Mouse (Mus musculus) liver, adult (tissue): ENCODE measurements around the gene Pfn1.

Experiments used
- GATA4 ChIP-seq: IDR thresholded peaks from 2 replicates; pipeline ENCODE4 v1.6.1; 2014; ENCODE audit warnings: mild to moderate bottlenecking, low read length; ENCODE audit not compliant: insufficient replicate concordance

Pfn1 gene

DNA sequence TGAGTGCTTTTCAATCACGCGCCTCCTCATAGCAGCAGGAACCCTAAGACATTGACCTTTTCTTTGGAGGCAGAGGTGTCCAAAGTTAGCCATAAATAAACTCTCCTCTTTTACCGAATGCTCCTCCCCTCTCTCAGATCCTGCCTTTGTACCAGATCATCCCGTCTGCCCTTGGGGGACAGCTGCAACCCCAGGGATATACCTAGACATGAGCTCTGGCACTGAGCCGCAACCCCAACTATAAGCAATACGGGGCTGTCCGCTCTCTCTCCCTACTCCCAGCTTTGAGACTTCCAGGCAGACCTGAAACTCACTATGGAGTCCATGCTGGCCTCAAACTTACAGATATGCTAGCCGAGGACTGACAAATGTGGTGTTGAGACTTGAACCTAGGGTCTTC is 12.2 kb upstream of the Pfn1 start:
- no peak for TF ChIP-seq GATA4

DNA sequence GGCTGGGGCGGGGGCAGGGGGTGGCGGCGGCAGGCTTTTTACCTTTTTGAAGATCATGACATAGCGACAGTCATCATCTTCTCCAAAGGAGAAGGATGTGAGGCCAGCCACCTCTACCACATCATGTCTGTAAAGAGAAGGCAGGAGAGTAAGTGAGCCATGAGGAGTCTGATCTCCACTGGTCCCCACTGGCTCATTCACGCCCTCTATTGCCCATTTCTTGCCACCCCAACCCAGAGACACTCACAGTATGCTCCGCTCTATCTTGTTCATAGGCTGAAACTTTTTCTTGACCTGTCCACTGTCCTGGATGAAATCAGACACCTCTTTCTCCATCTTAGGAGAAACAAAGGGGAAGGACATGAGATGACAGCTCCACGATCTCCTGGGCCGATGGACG is 10.3 kb upstream of the Pfn1 start:
- TF ChIP-seq GATA4, result no peak

DNA sequence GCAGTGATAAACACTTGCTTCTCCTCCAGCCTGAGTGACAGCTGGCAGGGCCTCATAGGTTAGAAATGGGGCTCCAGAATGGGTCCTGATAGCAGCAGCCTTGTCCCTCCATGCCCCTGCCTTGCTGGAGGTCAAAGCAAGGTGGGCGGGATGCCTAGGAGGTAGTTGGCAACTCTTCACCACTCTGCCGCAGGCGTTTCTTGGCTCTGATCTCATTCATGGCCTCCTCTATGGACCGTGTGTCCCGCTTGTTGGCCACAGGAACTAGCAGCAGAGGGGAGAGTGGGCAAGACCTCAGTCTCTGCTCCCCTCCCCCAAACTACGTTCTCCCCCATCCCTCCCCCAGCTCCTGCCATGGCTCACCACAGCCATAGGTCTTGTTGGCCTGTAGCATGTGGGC is 9.5 kb upstream of the Pfn1 start:
- TF ChIP-seq GATA4, result no peak

DNA sequence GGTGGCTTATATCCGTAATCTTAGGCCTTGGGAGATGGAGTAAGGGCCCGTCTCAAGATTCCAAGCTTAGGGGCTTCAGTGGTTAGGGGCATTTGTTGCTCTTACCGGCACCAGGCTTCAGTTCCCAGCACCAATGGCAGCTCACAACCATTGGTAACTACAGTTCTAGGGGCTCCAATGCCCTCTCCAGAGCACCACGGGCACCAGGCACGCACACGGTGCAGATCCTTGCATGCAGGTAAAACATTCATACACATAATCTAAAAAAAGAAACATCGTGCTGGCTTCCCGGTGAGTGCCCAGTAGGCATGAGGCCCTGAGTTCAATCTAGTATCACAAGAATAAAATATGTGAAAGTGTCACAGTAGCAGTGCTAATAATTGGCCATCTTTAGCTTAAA is 8.7 kb upstream of the Pfn1 start:
- TF ChIP-seq GATA4, result no peak

DNA sequence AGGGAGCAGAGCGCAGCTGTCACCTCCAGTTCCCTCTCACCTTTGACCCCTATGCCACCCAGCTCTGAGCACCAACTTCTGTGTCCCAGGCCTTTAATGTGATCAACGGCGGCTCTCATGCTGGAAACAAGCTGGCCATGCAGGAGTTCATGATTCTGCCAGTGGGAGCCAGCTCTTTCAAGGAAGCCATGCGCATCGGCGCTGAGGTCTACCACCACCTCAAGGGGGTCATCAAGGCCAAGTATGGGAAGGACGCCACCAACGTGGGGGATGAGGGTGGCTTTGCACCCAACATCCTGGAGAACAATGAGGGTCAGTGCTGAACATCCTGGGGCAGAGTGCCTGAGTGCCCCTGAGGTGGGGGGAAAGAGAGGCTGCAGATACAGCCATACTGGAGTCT is 6.1 kb upstream of the Pfn1 start:
- no peak for TF ChIP-seq GATA4

DNA sequence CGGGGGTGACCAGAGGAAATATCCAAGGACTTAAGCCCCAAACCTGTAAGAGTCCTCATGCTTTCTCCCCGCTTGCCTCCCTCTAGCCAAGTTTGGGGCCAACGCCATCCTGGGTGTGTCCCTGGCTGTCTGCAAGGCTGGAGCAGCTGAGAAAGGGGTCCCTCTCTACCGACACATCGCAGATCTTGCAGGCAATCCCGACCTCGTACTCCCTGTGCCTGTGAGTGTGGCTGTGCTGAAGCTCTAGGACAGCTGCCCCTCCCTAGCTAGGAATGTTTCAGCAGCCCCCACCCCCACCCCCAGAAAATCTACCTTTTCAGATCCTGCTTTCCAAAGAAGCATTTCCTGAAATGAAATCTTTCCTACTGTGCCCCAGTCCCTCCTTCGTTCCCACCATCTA is 4.5 kb upstream of the Pfn1 start:
- no peak for TF ChIP-seq GATA4

DNA sequence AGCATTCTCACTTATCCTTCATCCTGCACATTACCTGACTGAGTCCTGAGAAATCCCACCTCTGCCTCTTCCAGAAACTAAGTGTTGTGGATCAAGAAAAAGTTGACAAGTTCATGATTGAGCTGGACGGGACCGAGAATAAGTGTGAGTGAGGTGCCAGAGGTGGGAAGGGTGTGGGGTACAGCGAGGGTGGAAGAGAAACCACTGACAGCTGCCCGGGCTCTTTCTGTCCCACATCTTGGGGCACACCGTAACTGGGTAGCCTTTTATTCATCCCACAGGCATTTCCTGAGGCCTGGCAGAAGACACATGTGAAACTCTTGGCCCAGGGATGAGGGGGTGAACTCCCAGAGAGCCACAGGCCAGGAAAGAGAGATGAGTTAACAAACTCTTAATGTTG is 4.1 kb upstream of the Pfn1 start:
- no peak for TF ChIP-seq GATA4

DNA sequence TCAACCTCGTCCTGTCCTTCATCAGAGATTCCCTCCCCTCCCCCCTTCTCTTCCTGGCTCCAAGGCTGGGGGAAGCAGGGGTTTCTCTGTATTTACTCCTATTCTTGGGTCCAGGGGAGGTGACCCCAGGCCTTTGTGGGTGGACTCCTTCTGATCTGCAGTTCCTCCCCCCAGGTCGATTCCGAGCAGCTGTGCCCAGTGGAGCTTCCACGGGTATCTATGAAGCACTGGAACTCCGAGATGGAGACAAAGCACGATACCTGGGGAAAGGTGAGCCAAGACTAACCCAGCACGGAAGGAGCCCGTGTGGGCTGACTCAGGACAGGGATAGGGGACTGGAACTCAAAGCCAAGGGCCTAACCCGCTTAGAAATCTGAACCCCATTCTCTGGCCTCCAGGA is 3.5 kb upstream of the Pfn1 start:
- TF ChIP-seq GATA4, result no peak

DNA sequence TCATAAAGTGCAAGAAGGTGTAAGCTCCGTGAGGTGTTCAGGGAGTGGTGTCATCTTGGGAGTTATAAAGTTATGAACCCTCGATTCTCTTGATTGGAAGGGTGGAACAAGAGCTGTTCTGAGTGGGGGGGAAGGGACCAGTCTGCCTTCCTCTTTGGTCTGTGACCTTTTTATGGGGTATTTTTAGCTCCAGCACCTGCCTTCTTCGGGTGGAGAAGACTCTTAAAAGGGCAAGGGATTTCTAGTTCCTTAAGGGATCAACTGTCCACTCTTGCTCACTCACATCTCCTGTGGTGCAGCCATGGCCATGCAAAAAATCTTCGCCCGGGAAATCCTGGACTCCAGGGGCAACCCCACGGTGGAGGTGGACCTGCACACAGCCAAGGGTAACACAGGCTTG is 3.1 kb upstream of the Pfn1 start:
- no peak for TF ChIP-seq GATA4

DNA sequence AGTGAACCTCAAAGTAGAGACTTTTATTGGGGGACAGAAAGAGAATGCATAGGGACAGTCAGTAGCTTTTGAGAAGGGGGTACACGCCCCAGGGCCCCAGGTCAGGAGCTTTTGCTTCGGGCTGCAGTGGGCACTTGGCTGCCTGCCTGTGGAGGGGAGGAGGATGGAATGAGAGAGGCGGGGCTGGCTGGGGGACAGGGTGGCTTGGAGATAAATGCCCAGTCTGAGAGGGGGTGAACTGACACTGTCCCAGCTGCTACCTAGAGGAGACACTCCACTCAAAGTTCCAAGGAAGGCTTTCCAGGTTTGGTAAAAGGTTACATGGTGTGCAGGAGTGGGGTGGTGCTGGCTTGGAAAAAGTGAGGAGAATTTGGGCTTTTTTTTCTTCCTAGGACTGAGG is 2.5 kb upstream of the Pfn1 start, which contains the start of gene Eno3:
Gene Eno3 (plus strand): TSS at position 239 of the 400 bp plus-strand sequence.
- no peak for TF ChIP-seq GATA4

DNA sequence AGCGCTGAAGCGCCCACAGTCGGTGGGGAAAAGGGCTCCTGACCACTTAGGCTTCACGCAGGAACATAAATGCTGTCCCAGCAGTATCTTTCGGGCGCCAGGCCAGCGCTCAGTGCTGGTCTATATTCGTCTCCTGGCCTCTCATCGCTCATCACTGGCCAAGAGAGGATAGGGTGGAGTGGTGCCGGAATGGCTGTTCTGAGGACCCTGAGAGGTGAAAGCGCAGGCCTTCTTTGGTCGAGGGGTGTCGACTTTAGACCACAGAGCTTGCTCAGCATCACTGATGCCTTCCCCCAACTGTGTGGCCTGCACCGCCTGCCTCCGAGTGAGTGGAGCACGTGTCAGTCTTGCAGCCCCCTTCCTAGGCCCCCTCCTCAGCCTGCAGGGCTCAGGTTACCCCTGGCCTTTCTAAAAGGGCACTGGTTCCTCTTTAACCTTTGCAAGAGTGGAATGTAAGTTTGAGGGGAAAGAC is 2.0 kb upstream of the Pfn1 start:
- no peak for TF ChIP-seq GATA4

DNA sequence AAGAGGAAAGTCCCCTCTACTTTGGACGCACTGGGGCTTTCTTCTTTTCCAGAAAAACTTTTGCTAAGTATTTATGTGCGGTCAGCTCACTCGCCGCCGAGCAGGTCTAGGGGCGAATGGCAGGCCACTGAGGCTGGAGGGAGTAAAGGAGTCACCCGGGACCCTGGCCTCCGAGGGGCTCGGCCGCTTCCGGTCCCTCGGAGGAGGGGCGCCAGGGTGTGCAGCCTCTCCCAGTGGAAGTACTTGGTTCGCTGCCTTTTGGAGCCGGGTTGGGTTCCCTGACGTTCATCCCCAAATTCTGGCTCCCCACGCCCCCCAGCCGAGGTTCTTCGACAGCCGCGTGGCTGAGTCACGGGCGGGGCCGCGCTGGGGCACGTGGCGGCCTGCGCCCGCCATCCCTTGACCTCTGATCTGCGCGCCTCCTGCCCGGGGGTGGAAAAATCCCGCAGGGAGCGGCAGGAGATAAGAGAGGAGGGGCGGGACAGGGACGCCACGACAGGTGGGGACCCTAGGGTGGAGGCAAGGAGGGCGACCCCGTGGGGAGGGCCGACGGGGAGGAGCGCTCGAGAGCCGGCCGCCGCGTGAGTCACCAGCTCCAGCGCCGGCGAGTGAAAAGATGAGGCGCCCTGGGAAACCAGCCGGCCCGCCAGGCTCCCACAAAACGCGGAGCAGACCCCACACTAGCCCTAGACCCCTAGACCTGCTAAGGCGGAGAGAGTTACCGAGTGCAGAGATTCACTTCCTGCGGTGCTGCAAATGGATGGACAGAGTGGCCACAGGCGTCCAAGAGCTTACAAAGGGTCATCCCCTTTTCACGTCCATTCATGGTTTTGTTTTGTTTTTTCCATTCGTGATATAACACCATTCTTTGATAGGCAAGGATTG is 1.4 kb upstream of the Pfn1 start:
- TF ChIP-seq GATA4, result peak; percentile 55; the same call in 1 of the 2 replicates

DNA sequence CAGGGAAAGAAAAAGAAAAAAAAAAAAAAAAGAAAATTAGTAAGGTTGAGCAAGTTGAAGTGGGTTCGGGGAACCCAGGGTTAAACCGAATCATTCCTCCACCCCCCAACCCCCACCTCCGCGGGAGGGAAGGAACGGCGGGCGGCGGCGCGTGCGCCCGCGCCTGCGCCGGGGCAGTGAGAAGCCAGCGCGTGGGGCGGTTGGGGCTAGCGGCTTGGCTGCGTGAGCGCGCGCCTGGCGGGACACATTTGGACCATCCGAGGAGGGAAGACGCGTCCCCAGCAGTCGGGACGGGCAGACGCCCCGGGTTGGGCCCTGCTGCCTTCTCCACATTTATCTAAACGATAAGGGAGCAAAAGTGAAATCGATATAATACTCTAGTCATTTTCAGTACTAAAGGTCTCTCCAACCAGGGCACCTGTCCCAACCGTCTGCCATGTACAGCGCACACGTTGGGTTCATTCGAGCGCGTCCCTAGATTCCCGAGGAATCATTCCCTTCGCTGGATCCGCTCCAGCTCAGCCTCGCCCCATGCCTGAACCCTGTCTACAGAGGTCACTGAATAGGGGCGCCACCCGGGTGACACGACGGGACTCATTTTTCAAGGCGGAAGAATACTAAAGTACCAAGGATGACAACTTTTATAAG is 603 bp upstream of the Pfn1 start:
- peak; percentile 38; the same call in 1 of the 2 replicates for TF ChIP-seq GATA4

DNA sequence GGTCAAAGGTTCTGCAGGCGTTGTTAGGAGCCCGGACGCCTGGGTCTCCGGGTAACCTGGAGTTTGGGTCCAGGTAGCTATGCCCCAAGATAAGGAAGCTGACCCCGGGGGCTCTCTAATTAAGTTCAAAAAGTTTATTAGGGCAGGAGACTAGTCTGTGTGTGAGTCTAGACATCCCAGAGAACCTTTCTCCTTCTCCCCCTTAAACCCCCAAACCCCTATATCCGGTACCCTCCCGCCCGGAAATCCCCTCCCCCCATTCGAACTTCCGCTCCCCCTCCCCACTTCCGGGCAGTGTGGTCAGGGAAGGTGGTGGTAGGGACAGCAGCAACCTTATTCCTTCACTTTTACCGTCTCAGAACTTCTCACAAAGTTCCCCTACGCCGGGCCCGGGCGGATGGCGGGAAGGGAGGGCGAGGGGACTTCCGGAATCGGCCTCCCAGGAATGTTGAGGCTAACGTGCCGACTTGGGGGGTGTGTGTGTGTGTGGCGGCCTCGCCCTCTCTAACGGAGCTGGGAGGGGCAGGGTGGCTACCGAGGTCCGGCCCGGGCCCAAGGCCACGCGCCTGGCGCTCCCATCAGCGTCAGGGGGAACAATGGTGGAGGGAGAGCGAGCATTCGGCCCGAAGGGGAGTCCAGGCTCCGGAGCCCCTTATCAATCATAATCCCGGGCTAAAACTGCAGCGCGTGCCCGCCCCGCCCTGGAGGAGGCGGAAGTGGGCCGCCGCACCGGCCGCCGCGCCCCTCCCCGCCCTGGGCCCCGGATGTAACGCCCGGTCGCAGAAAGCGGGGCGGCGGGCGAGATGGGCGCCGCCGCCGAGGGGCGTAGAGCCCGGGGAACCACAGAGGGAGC is 873 bp downstream of the Pfn1 start:
- peak; percentile 8; the same call in 1 of the 2 replicates for TF ChIP-seq GATA4

DNA sequence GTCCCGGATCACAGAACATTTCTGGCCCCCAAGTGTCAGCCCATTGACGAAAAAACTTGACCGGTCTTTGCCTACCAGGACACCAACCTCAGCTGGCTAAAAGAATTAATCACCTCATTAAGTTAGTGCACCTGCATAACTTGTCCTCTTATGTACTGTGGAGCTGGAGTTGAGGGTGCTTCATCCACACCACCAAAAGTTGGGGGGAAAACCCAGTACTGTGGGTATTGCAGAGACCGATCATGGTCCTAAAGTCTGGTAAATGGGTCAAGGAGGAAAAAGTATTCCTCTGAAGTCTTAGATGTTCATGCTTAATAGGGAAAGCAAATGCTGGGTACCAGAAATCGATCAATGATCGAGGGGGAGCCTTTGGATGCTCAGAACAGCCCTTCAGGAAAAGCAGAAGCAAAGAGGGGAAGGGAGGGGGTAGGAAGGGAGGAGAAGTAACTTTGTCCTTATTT is 1.5 kb downstream of the Pfn1 start:
- TF ChIP-seq GATA4, result no peak
